Mouse (Mus musculus): ENCODE measurements around the gene Slc30a4. TPM values are rescaled to one million over a fixed set of nuclear protein-coding genes. Genes with fewer than 3 reads are reported as not detected.

Gene Slc30a4
- polyA plus RNA-seq, 1 experiment from 2014 or later, result 6.9 TPM

DNA sequence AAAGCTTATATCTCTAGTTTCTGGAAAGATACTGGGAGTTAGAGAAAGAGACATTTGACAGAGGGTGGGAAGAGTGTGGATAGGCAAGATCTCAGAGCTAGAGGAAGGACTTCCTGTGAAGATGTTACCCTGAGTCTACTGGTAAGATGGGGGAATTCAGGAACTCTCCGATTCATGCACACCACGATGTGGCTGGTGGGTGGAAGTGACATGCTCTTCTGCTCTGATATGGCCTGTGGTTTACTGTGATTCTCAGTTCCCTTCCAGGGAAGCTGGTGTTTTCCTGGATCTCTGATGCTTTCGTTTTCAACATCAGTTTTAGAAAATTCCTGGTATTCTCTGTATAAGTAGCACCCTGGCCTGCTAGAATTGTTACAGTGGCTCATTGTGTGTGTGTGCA is 9.4 kb upstream of the Slc30a4 start:
- no peak overlapping the region for H3K4me3 ChIP-seq (replicated peaks)

GRCm38 (mm10) chr2:122709156-122709555 is 6.7 kb upstream of the Slc30a4 start:
- H3K27me3 ChIP-seq, result peaks cover 6% of the 10 kb centered on the region; the same call in 1 of the 2 replicates
- no peak for ATAC-seq (replicated peaks; ENCODE audit: low FRiP score)
- H3K4me3 ChIP-seq (replicated peaks), result no peak overlapping the region
- WGBS, result 64% methylated on average over 1 of the region's 1 CpGs
- H3K36me3 ChIP-seq, result no peaks in the 10 kb centered on the region
- H3K27ac ChIP-seq, result no peak overlapping the region
- no peak overlapping the region for H3K4me2 ChIP-seq
- no peaks in the 10 kb centered on the region for H3K9me3 ChIP-seq (replicated peaks)
- H3K9ac ChIP-seq, result no peak overlapping the region
- H3K4me1 ChIP-seq, result no peaks in the 10 kb centered on the region

More for the DNA sequence above, 9.4 kb upstream of the Slc30a4 start:
- Histone ChIP-seq H3K9ac (no peak overlapping the region), H3K36me3 (no peaks in the 10 kb centered on the region), H3K27me3 (0 out of 2 replicates have a peak, but pooled peaks cover 3% of the 10 kb centered on the region), H3K4me1 (no peaks in the 10 kb centered on the region), H3K9me3 (replicated peaks) (no peaks in the 10 kb centered on the region), H3K4me2 (no peak overlapping the region), H3K27ac (no peak overlapping the region)
- 71% methylated on average over 3 of the region's 3 CpGs for WGBS
- ATAC-seq (replicated peaks; ENCODE audit: low FRiP score), result no peak

DNA sequence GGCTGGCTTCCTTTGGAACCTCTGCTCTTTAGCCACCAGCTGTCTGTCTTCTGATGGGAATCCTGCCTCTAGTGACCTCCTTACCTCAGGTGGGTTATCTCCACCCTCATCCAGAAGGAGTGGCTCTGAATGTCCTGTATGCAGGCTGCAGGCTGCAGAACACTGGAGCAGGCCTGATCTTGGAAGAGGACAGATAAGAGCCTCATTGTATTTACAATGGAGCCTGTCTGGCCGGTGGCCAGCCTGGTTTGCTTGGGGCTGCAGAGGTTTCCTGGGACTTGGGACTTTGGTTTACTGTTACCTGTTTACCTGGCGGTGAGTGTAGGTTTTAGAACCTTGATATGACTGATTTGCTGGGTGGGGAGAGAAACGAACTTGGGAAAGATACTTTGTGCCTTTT is 5.6 kb upstream of the Slc30a4 start:
- Histone ChIP-seq H3K4me1 (peaks cover 2% of the 10 kb centered on the region; the same call in 1 of the 2 replicates), H3K36me3 (no peaks in the 10 kb centered on the region), H3K4me3 (replicated peaks) (no peak overlapping the region), H3K4me2 (no peak overlapping the region), H3K9ac (no peak overlapping the region), H3K9me3 (replicated peaks) (no peaks in the 10 kb centered on the region), H3K27ac (no peak overlapping the region), H3K27me3 (peaks cover 11% of the 10 kb centered on the region; the same call in 1 of the 2 replicates)
- ATAC-seq (replicated peaks; ENCODE audit: low FRiP score), result no peak
- WGBS, result 64% methylated on average over 3 of the region's 3 CpGs

GRCm38 (mm10) chr2:122704572-122704971 is 2.1 kb upstream of the Slc30a4 start:
- Histone ChIP-seq H3K9me3 (replicated peaks) (no peaks in the 10 kb centered on the region), H3K27ac (no peak overlapping the region), H3K4me2 (no peak overlapping the region), H3K27me3 (peaks cover 11% of the 10 kb centered on the region; the same call in 1 of the 2 replicates), H3K9ac (no peak overlapping the region), H3K36me3 (no peaks in the 10 kb centered on the region), H3K4me1 (peaks cover 12% of the 10 kb centered on the region), H3K4me3 (replicated peaks) (no peak overlapping the region)
- WGBS, result 88% methylated on average over 2 of the region's 2 CpGs
- ATAC-seq (replicated peaks; ENCODE audit: low FRiP score), result no peak

DNA sequence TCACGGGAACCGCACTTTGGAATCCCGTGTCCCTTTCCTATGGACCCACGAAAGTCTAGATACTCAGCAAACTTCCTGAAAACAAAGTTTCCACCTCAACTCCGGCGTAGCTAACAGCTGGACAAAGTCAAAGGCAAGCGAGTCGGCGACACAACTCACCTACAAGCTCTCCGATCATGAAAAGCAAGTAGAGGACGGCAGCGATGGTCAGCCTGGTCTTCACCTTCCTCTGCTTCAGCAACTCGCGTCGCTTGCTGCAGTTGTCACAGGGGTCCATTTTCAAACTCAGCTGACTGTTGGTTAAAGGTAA is 637 bp downstream of the Slc30a4 start:
- Histone ChIP-seq H3K9ac (peak overlapping the region; percentile 71), H3K27me3 (peaks cover 11% of the 10 kb centered on the region; the same call in 1 of the 2 replicates), H3K4me3 (replicated peaks) (peak overlapping the region; percentile 86), H3K4me1 (peaks cover 12% of the 10 kb centered on the region), H3K9me3 (replicated peaks) (no peaks in the 10 kb centered on the region), H3K36me3 (no peaks in the 10 kb centered on the region), H3K27ac (peak overlapping the region; percentile 74), H3K4me2 (peak overlapping the region; percentile 81)
- WGBS, result under 1% methylated on average over 15 of the region's 15 CpGs
- no peak for ATAC-seq (replicated peaks; ENCODE audit: low FRiP score)

DNA sequence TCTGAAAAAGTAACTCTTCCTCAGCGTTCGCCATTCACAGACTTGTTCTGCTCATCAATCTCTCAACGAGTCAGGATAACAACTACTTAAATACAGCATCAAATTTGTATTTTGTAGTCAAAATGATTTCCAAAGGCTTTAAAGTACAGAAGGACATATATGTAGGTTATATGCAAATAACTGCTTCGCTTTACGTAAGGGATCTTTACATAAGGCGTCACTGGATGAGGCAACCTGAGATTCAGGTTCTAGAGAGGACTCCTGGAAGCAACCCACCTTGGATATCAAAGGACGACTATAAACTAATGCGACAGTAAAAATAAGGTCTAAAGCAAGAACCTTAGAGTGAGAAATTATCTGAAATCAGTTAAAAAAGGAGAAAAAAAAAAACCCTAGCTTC is 1.5 kb downstream of the Slc30a4 start:
- H3K27me3 ChIP-seq, result peaks cover 9% of the 10 kb centered on the region; the same call in 1 of the 2 replicates
- peak overlapping the region; percentile 81 for H3K4me2 ChIP-seq
- no peak overlapping the region for H3K27ac ChIP-seq
- 63% methylated on average over 8 of the region's 8 CpGs for WGBS
- peak overlapping the region; percentile 71; the same call in 1 of the 2 replicates for H3K9ac ChIP-seq
- ATAC-seq (replicated peaks; ENCODE audit: low FRiP score), result no peak
- no peaks in the 10 kb centered on the region for H3K36me3 ChIP-seq
- no peaks in the 10 kb centered on the region for H3K9me3 ChIP-seq (replicated peaks)
- peak overlapping the region; percentile 86 for H3K4me3 ChIP-seq (replicated peaks)
- peaks cover 12% of the 10 kb centered on the region for H3K4me1 ChIP-seq

DNA sequence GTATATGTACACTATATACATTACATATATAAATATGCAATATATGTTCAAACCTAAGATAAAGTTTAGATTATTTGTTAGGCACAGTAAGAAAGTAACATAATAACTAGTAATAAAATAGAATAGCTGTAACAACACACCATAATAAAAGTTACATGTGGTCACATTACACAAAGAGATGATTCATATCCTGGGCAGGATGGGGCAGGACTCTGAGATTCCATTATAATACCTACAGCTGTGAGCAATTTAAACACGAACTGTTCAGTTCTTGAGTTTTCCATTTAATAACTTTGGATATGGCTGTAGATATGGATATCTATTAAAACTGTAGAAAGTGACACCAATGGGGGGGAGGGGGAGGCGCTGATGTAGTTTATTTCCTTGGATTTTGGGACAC is 4.9 kb downstream of the Slc30a4 start:
- Histone ChIP-seq H3K4me2 (no peak overlapping the region), H3K27me3 (no peaks in the 10 kb centered on the region), H3K4me3 (replicated peaks) (no peak overlapping the region), H3K27ac (no peak overlapping the region), H3K4me1 (peaks cover 9% of the 10 kb centered on the region; the same call in 1 of the 2 replicates), H3K9ac (no peak overlapping the region), H3K36me3 (no peaks in the 10 kb centered on the region), H3K9me3 (replicated peaks) (no peaks in the 10 kb centered on the region)
- no peak for ATAC-seq (replicated peaks; ENCODE audit: low FRiP score)
- 82% methylated on average over 2 of the region's 2 CpGs for WGBS

DNA sequence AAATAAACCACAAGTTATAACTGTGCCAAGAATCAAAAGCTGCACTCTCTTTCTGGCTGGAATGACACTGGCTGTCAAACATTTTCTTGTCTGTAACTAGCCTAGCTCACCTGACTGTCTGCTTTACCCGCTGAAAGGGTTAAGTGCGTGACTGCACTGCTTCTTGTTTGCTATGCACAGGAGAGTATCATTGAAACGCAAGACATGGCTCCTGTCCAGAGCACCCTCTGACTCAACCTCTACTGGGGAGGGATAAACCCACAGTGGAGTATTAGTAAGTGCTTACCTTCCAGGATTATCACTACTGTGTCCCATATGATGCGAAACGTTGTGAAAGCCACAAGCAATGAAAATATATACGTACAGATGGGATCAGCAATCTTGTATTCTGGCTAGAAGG is 15.8 kb downstream of the Slc30a4 start:
- 81% methylated on average over 6 of the region's 6 CpGs for WGBS
- Histone ChIP-seq H3K27me3 (no peaks in the 10 kb centered on the region), H3K4me1 (no peaks in the 10 kb centered on the region), H3K9ac (no peak overlapping the region), H3K27ac (no peak overlapping the region), H3K4me2 (no peak overlapping the region), H3K36me3 (peaks cover 3% of the 10 kb centered on the region; the same call in 1 of the 2 replicates), H3K4me3 (replicated peaks) (no peak overlapping the region), H3K9me3 (replicated peaks) (peaks cover 6% of the 10 kb centered on the region)
- no peak for ATAC-seq (replicated peaks; ENCODE audit: low FRiP score)

DNA sequence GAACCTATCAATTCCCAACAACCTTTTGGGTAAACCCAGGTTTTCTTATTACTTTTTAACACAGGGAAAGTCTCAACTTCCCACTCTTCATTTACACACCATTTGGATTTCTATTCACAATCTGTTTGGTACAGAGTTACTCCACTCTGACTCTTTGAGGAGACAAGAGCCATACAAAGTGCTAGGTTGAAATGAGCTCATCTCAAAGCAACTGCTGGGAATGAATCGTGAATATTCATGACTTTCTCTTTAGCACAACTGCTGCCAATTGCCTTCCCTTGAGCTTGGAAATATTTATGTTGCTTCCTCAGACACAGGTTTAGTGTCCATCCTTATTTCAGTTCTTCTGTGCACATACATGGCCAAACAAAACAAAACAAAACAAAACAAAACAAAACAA is 18.8 kb downstream of the Slc30a4 start:
- Histone ChIP-seq H3K36me3 (peaks cover 3% of the 10 kb centered on the region; the same call in 1 of the 2 replicates), H3K4me1 (no peaks in the 10 kb centered on the region), H3K4me3 (replicated peaks) (no peak overlapping the region), H3K27ac (no peak overlapping the region), H3K4me2 (no peak overlapping the region), H3K27me3 (no peaks in the 10 kb centered on the region), H3K9ac (no peak overlapping the region), H3K9me3 (replicated peaks) (peaks cover 13% of the 10 kb centered on the region)
- WGBS, result 90% methylated on average over 1 of the region's 1 CpGs
- no peak for ATAC-seq (replicated peaks; ENCODE audit: low FRiP score)

- no peaks in the 10 kb centered on the region for H3K4me1 ChIP-seq
- no peak for ATAC-seq (replicated peaks; ENCODE audit: low FRiP score)
- H3K4me3 ChIP-seq (replicated peaks), result no peak overlapping the region
- H3K36me3 ChIP-seq, result peaks cover 3% of the 10 kb centered on the region; the same call in 1 of the 2 replicates
- H3K4me2 ChIP-seq, result no peak overlapping the region
- no peak overlapping the region for H3K9ac ChIP-seq
- WGBS, result 76% methylated on average over 2 of the region's 2 CpGs
- H3K27me3 ChIP-seq, result no peaks in the 10 kb centered on the region
- H3K27ac ChIP-seq, result no peak overlapping the region
- H3K9me3 ChIP-seq (replicated peaks), result peaks cover 13% of the 10 kb centered on the region
These were observed 19.9 kb downstream of the Slc30a4 start for GRCm38 (mm10) chr2:122682520-122682919.

DNA sequence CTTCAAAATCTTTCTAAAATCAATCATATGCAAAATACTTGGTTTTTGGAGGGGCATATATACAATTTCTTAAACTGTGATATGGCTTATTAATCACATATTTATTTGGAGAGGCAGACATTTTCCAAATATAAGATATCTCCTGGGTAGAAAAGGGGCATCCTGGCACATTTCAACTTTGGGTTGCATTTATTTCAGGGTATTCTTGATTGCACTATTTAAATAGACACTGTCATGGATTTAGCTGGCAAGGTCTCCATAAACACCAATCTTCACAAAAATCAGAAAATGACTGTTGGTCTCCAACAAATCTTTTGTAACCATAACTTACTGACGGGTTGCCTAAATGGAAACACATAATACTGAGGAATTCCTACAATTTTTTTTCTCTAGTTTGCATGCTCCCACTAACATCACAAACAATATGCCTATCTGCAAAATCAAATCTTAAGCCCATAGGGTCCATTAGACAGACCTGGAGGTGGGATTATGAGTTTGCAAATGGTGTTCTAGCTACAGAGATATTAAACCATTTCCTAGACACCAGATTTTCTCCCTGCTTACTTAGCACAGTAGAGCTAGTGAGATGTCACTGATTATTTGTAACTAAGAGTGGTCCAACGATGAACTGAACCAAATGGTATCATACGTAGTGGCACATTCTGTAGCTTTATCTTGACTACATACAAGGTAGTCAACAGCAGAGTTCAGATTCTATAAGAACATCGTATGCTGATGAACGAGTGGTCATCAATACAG is 20.9 kb downstream of the Slc30a4 start:
- H3K4me1 ChIP-seq, result no peaks in the 10 kb centered on the region
- no peaks in the 10 kb centered on the region for H3K27me3 ChIP-seq
- no peak overlapping the region for H3K4me3 ChIP-seq (replicated peaks)
- H3K36me3 ChIP-seq, result peaks cover 3% of the 10 kb centered on the region; the same call in 1 of the 2 replicates
- H3K4me2 ChIP-seq, result no peak overlapping the region
- H3K9me3 ChIP-seq (replicated peaks), result peaks cover 13% of the 10 kb centered on the region
- H3K27ac ChIP-seq, result no peak overlapping the region
- no peak overlapping the region for H3K9ac ChIP-seq
- WGBS, result 85% methylated on average over 5 of the region's 5 CpGs
- peak; percentile 43; the same call in 1 of the 2 replicates for ATAC-seq (replicated peaks; ENCODE audit: low FRiP score)

DNA sequence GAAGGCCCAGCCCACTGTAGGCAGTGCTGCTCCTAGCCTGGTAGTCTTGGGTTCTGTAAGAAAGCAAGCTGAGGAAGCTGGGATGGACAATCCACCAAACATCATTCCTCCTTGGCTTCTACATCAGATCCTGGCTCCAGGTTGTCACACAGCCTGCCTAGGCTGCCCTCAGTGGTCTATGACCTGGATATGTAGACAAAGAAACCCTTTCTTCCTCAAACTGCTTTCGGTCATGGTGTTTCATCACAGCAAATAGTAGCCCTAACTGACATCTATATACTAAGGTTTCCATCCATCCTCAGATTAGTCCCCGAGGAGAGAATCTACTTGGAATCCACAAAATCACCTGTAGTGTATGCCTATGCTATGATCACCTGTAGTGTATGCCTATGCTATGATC is 27.3 kb downstream of the Slc30a4 start:
- H3K27ac ChIP-seq, result no peak overlapping the region
- H3K4me3 ChIP-seq (replicated peaks), result no peak overlapping the region
- H3K36me3 ChIP-seq, result no peaks in the 10 kb centered on the region
- H3K27me3 ChIP-seq, result no peaks in the 10 kb centered on the region
- WGBS, result 97% methylated on average over 2 of the region's 2 CpGs
- no peak overlapping the region for H3K4me2 ChIP-seq
- H3K4me1 ChIP-seq, result no peaks in the 10 kb centered on the region
- H3K9ac ChIP-seq, result no peak overlapping the region
- H3K9me3 ChIP-seq (replicated peaks), result no peaks in the 10 kb centered on the region
- ATAC-seq (replicated peaks; ENCODE audit: low FRiP score), result no peak
